Mouse (Mus musculus) cerebellum, adult 2 months (tissue): ENCODE results near the gene Ggcx.
A peak's percentile ranks its signal among the peaks of the same experiment; 100 is the strongest.

Experiments
- CTCF ChIP-seq: fragments of 200-500 bp; IDR thresholded peaks from 2 replicates; pipeline ENCODE4 v1.5.1; 2011; ENCODE audit warnings: low read depth, mild to moderate bottlenecking, control low read depth, low read length, moderate library complexity, borderline replicate concordance; ENCODE audit not compliant: insufficient read depth
- POLR2A ChIP-seq: fragments of 200-500 bp; IDR thresholded peaks from 2 replicates; pipeline ENCODE4 v1.6.1; 2011; ENCODE audit warnings: low read length, control low read depth, borderline replicate concordance; ENCODE audit not compliant: insufficient read depth

DNA sequence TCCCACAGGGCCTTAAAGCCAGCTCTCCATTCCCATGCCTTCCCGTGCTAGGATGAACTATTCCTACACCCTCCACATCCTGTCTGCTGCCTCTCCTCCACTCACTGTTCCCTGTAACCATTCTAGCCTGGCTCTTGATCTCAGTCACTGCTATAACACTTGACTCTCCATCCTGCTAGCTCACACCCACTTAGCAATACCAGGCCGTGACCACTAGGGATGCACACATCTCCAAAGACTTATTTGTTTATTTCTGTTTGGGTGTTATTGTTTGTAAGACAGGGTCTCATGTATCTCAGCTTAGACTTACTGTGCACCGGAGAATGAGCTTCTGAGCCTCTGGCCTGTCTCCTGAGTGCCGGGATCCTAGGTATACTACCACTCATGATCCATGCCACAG, 44.6 kb upstream of the Ggcx start:
- 0 out of 2 replicates have a peak, but pooled peaks have one; percentile 4 for TF ChIP-seq CTCF
- no peak for TF ChIP-seq POLR2A
